Mouse (Mus musculus) brain, adult 2 months (tissue): ENCODE results near the gene Cep97.
"Not testable (repeated sequence)": the region's sequence is repeated elsewhere in the genome, so short reads cannot be mapped to it uniquely, and the experiment has no call there.

Experiments used
- DNase-seq: peaks from one replicate; pipeline ENCODE4 v3.0.0; 2011; ENCODE audit warnings: low read depth, low spot score

Gene Cep97

DNA sequence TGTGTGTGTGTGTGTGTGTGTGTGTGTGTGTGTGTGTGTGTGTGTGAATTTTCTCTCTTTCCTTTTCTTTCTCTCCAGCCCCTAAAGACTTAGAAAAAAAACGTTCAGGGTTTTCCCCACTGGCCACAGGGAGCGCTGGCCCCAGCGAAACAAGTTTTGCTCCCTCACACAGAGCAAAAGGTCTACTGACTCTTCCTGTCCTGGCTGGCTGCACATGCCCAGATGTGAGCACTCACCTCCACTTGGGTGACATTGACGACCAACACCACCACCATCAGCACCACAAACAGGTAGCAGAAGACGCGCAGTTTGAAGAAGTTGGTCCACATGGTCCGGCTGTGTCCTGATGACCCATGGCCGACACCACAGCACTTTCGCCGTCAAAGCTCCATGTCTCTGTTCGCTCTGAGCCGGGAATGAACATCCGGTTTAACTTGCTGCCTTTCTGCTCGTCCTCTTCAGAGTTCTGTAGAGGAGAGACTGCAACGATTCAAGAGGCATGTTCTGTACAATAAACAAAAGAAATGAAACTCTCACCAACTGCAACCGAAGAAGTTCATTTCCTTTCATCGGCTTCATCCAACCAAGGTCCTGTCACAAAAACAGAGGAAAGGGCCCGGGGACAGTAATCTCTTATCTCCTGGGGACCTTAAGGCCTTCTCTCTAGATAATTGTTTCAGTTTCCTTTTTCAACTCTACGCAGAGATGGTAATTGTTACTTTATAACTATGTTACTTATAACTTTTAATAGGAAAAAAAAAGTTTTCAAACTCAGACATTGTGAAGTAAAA lies 44.1 kb downstream of the Cep97 start:
- no peak for DNase-seq

DNA sequence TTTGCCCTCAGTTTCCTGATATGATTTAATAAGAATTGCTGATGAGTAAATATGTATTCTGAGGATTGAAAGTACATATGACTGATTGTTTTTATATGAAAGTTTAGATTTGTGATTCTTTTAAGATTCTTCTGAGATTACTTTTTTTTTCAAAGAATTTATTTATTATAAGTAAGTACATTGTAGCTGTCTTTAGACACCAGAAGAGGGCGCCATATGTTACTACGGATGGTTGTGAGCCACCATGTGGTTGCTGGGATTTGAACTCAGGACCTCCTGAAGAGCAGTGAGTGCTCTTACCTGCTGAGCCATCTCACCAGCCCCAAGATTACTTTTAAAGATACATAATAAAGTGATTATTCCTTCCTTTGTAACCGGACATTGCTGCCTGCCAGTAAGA lies 45.2 kb downstream of the Cep97 start:
- DNase-seq: no peak

DNA sequence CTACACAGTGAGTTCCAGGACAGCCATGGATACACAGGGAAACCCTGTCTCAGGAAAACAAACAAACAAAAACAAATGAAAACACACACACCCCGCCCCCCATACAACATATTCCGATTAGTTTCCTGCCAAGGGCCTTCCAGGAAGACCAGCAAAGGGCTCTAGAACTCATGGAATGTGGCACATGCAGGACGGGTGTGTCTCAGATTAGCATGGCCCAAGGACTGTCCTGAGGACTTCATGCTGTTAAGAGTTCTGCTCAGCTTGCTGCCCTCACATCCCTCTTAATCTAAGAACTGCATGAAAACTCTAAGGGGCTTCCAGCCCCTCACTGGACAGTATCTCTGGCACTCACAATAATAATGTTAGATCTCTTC lies 46.1 kb downstream of the Cep97 start:
- no peak for DNase-seq

DNA sequence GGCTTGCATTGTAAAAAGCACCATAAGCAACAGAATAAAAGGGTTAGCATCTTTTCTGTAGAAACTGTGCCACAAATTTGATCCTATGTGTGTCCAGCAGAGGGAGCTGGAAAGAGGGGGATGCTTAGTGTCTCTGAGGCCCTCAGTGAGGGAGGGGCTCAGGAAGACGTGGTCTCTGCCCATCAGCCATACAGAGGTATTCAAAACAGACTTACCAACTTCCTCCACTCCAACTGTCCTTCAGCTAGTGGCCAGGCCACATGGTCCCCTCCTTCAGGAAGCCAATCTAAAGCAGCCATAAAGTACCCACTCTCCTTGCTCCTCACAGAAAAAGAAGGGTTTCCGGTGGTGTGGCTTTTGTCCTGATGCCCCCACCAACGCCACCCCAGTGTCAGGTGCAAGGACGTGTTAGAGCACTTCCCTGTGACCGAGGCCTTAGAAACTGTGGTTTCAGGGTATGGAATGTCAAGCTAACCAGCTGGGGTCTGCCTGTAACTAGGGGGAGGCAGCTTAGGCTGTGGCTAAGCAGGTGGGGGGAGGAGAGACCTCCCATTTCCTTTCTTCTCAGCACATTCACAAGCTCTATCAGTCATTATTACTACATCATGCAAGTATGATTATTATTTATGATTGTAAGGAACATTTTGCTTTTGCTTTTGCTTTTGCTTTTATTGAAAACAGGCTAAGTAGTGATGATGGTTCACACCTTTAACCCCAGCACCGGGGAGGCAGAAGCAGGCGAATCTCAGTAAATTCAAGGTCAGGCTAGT lies 46.7 kb downstream of the Cep97 start:
- peak; percentile 52 for DNase-seq

DNA sequence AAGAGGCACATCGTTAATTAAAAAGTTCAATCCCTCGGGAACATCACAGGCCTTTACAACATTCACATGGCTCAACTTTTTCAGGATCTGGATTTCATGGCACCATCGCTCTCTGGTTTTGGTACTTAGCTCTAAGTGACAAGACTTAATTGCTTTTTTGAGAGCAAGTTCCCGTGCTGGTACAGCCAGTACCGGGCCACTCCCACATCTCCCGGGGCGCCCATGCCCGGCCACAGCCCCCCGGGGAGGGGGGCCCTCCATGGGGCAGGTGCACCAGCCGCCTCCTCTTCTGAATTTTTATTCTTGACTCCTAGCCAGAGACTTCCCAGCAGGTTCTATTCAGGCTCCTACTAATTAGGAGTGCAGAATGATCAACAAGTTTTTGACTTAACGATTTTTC lies 50.4 kb downstream of the Cep97 start:
- no peak for DNase-seq

DNA sequence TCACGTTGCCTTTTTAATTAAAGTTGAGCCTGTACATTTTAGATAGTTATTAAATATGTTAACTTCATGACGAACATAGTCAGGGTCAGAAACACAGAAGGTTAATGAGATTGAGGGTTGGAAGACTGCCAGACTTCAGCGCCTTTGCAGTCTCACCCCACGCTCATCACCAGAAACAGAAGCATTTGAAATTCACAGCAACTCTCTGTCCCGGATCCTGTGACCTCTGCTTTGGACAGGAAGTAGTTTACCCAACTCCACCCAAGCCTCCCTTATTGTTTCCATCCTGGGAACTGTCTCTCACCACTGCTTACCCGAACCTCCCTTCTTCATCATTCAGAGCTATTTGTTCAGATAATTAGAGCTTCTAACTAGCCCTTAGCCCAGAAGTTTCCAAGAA lies 58.6 kb downstream of the Cep97 start:
- no peak for DNase-seq

DNA sequence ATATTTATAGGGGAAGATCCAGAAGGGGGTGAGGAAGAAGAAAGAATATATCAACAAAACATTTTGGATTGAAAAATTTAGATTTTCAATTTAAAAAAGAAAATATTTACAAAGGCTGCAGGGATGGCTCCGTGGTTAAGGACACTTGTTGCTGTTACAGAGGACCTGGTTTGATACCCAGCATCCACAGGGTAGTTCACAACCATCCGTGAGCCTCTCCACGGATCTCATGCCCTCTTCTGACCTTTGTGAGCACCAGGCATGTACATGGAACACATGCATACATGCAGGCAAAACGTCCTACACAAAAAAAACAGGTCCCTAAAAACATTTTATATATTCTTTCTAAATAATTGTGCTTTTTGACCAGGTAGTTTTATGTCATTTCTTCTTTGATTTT lies 70.8 kb downstream of the Cep97 start:
- DNase-seq: no peak

DNA sequence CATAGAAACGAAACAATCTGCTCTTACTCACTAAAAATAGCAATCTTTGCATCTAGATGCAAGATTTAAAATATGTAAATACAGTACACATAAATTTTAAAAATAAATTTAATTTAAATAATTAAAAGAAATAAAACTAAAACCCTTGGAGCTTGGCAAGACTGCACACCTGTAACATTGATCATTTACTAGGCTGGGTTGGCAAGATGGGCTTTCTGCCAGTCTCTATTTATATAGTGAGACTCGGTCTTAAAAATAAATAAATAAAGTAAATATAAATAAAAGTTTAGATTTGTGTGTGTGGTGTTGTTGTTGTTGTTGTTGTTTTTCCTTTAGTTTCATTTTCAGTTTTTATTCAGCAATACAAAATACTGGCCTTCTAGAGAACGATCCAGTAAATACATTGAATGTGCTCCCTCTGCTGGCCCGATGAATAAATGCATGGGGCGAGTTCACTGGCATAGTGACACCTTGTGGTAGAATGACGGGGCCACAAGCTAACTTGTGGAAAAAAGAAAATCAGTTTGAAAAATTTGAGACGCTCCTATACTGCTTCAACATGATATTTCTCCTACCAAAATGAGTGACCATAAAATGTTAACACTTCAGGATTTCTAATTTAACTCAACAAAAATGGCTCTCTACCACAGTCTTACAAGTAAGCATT lies 71.4 kb downstream of the Cep97 start:
- DNase-seq: peak; percentile 92

DNA sequence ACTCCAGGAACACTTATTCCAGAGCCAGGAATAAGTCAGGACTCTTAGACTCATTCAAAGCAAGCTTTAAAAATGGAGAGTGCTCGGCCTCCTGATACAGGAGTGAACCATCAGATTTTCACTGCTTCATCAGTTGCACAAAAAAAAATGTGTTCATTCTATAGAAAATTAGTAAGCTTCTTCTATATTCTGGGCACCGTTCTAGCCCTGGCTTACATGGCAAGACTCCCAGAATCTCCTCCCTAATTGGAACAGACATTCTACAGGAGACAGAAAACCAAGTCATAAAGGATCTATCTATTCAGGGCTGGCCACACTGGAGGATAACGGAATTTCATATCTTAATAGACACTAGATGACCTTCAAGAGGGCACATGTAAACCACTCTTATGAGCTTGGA lies 73.6 kb downstream of the Cep97 start:
- DNase-seq: peak; percentile 71

DNA sequence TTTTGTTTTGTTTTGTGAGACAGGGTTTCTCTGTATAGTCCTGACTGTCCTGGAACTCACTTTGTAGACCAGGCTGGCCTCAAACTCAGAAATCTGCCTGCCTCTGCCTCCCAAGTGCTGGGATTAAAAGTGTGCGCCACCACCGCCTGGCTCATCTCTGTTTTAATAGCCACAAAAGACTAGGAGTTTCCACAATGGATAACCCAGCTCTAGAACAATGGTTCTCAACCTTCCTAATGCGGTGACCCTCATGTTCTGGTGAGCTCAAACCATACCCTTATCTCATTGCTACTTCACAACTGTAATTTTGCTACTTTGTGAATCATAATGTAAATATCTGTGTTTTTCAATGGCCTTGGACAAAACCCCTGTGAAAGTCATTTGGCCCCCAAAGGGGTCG lies 75.2 kb downstream of the Cep97 start:
- DNase-seq: not testable (repeated sequence)

DNA sequence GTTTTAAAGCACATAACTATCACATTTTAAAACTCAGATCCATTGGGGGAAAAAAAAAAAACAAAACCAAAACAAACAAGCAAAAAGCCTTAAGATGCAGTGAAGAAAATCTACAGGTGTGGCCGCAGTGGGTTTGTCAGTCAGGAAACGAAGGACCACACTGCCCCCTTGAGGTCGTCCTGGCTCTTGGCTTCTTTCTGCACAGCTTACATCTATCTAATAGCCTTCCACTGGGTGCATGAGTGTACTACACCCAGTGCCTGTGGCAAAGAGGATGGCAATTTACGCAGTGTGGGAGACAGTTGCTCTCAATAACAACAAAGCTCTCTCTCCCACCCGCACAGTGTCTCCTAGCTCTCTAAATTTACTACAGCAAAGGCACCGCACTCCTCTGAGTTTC lies 76.2 kb downstream of the Cep97 start:
- peak; percentile 87 for DNase-seq

DNA sequence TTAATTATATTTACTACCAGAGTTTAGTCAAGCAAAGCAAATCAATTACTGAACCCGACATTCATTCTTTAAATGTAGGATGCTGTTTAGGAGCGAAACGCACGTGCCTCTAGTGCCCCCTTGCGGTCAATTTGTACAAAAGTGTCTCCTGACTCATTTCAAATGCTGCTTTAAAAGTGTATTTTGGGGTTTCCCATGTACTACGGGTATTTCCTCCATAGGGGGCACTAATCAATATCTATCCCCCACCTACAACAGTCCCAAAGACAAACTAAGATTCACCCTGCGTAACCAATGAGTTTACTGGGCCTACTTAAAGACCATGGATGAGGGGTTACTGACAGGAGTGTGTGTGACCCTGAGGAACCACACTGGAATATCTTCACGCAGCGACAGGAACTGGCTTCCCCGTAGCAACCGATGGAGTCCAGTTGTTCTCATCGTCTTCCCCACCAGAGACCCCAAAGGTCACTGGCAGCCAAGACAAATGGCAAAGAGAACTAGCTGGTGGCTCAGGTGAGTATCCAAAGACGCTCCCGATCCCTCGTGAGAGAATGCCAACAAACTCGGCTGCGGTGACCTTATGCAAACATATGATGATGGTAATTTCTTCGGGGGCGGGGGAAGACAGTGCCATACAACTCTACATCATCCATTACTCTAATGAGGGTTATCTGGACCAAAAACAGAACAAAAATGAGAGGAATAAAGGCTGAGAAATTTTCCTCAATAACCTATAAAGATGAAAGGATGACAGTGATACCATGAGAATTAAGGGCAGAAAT lies 81.5 kb downstream of the Cep97 start:
- DNase-seq: peak; percentile 92

DNA sequence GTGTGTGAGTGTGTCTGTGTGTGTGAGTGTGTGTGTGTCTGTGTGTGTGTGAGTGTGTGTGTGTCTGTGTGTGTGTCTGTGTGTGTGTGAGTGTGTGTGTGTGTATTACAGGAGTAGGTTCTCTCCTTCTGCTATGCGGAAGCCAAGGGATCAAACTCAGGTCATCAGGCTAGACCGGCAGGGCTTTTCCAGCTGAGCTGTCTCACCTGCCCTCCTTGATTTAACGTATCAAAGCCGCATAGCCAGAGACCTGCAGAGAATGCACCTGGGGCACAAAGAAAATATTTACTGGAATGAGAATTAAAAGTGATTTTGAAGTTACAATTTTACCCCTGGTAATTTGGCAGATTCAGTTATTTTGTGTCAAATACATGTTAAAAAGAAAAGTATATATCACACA lies 82.1 kb downstream of the Cep97 start:
- DNase-seq: no peak

DNA sequence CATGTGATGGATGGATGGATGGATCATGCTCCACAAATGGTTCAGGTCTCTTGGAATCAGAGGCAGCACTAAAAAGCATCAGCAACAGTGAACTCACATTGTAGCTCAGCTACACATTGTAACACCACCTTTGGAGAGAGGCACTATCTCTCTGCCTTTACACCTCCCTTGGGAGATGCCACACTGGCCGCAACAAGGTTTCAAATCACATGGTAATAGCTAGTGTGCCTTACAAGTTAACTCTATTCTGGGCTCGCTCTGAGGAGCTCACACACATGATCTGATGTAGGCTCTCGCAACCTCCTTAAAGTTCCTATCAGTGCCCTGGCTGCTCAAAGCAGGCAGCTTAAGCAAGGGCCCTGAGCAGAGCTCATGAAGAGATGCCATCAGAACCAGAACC lies 84.2 kb downstream of the Cep97 start:
- DNase-seq: no peak
